Mouse (Mus musculus) bone marrow macrophage, adult 2 months (primary cell): Measurements from ENCODE around the gene Timm22.

ENCODE experiments used
- CTCF ChIP-seq: IDR thresholded peaks from 2 replicates; pipeline ENCODE4 v1.5.1; 2012; ENCODE audit warnings: low read depth, mild to moderate bottlenecking, low read length, moderate library complexity
- POLR2A ChIP-seq: IDR thresholded peaks from 2 replicates; pipeline ENCODE4 v1.6.1; 2012; ENCODE audit warnings: mild to moderate bottlenecking, low read depth, low read length, borderline replicate concordance

- TF ChIP-seq POLR2A (no peak), CTCF (no peak)
Observed at GRCm38 (mm10) chr11:76361422-76361821, 45.3 kb upstream of the Timm22 start.
